Mouse (Mus musculus) heart, embryonic 10.5 days (tissue): ENCODE measurements around the gene Olfr644. TPM values are rescaled to one million over a fixed set of nuclear protein-coding genes. Genes with fewer than 3 reads are reported as not detected.

Experiments
- DNase-seq: peaks from one replicate; pipeline ENCODE4 v3.0.0-alpha.2; 2017; ENCODE audit warnings: low spot score
- H3K27ac ChIP-seq: fragments of 300-500 bp; sonication (generic); 2 replicates; pipeline ENCODE4 v1.5.1; 2016; ENCODE audit warnings: mild to moderate bottlenecking
- H3K27me3 ChIP-seq: fragments of 300-500 bp; sonication (generic); 2 replicates; pipeline ENCODE4 v1.6.1; 2016; ENCODE audit warnings: mild to moderate bottlenecking; ENCODE audit not compliant: poor library complexity, insufficient read depth, severe bottlenecking
- H3K36me3 ChIP-seq: fragments of 300-500 bp; sonication (generic); 2 replicates; pipeline ENCODE4 v1.6.1; 2016; ENCODE audit warnings: mild to moderate bottlenecking, moderate library complexity
- H3K4me1 ChIP-seq: fragments of 300-500 bp; sonication (generic); 2 replicates; pipeline ENCODE4 v1.6.1; 2016; ENCODE audit warnings: mild to moderate bottlenecking
- H3K4me3 ChIP-seq: fragments of 300-500 bp; sonication (generic); 2 replicates; pipeline ENCODE4 v1.5.1; 2016; ENCODE audit warnings: mild to moderate bottlenecking, moderate library complexity
- H3K9me3 ChIP-seq: fragments of 300-500 bp; sonication (generic); 2 replicates; pipeline ENCODE4 v1.6.1; 2016; ENCODE audit warnings: mild to moderate bottlenecking, moderate library complexity
- WGBS: fragments of 180-500 bp; shearing (Covaris S2); methylation state at CpG from one replicate; pipeline ENCODE4 v1.1.7; 2016; 5-methylcytosine and 5-hydroxymethylcytosine counted together
- polyA plus RNA-seq: library from polyadenylated mRNA; unstranded; fragments of >200 nt; fragmentation: Nextera tagmentation; extraction: Ambion mirVana; gene quantifications from 2 replicates; pipeline ENCODE4 v1.2.1, GENCODE M21; 2016

Olfr644 gene
- not detected in 2 replicates for polyA plus RNA-seq

GRCm38 (mm10) chr7:104071769-104072168 is at the start of gene Olfr644:
Gene Olfr644, minus strand, starts transcription at chr7:104071869.
- Histone ChIP-seq H3K4me3 (no peak within 1 kb of the TSS), H3K27ac (no peak within 1 kb of the TSS), H3K36me3 (no peaks in the 10 kb centered on the region), H3K9me3 (no peaks in the 10 kb centered on the region), H3K27me3 (no peaks in the 10 kb centered on the region), H3K4me1 (no peaks in the 10 kb centered on the region)
- 70% methylated on average over 2 of the region's 2 CpGs for WGBS
- no peak for DNase-seq

- Histone ChIP-seq H3K4me1 (no peaks in the 10 kb centered on the region), H3K36me3 (no peaks in the 10 kb centered on the region), H3K27ac (no peak within 1 kb of the TSS), H3K27me3 (no peaks in the 10 kb centered on the region), H3K4me3 (no peak within 1 kb of the TSS), H3K9me3 (no peaks in the 10 kb centered on the region)
- DNase-seq: no peak
Measured at GRCm38 (mm10) chr7:104104757-104104972, 33.0 kb upstream of the Olfr644 start, which contains the start of gene Olfr646. Gene Olfr646, plus strand, starts transcription at chr7:104104873.

GRCm38 (mm10) chr7:104103913-104104756 is 32.5 kb upstream of the Olfr644 start:
- H3K27me3 ChIP-seq: no peaks in the 10 kb centered on the region
- no peak overlapping the region for H3K4me3 ChIP-seq
- H3K27ac ChIP-seq: no peak overlapping the region
- no peak for DNase-seq
- no peaks in the 10 kb centered on the region for H3K9me3 ChIP-seq
- no peaks in the 10 kb centered on the region for H3K4me1 ChIP-seq
- no peaks in the 10 kb centered on the region for H3K36me3 ChIP-seq
- WGBS: 62% methylated on average over 4 of the region's 4 CpGs

DNA sequence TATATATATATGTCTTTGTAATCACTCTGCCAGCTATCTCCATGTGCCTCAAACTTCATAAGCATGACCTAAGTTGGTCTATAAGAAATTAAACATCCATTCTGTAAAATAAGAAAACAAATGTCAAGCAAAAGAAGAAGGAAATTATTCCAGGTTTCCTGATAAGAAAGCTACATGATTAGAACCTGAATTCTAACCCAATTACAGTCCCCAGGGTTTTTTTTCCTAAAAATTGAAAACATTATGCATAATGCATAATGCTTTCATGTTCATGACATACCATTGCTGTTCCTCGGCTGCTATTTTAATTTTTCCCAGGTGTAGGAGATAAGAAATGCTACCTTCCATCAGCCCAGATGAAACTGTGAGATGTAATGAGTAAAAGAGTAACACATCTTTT is 13.7 kb upstream of the Olfr644 start, which contains the start of gene Olfr645:
Gene Olfr645 (minus strand): TSS at position 101 of the 400 bp plus-strand sequence.
- no peaks in the 10 kb centered on the region for H3K27me3 ChIP-seq
- DNase-seq: no peak
- WGBS: 60% methylated on average over 1 of the region's 1 CpGs

GRCm38 (mm10) chr7:104061345-104061744 is 10.3 kb downstream of the Olfr644 start, which contains the start of gene 4930516K23Rik:
Gene 4930516K23Rik, minus strand, starts transcription at chr7:104061445.
- H3K4me3 ChIP-seq: no peak within 1 kb of the TSS
- H3K9me3 ChIP-seq: no peaks in the 10 kb centered on the region
- 47% methylated on average over 2 of the region's 2 CpGs for WGBS
- no peaks in the 10 kb centered on the region for H3K4me1 ChIP-seq
- H3K36me3 ChIP-seq: no peaks in the 10 kb centered on the region
- no peak for DNase-seq
- H3K27me3 ChIP-seq: no peaks in the 10 kb centered on the region
- no peak within 1 kb of the TSS for H3K27ac ChIP-seq

More for the DNA sequence above, 13.7 kb upstream of the Olfr644 start, which contains the start of gene Olfr645:
- no peak within 1 kb of the TSS for H3K27ac ChIP-seq
- H3K9me3 ChIP-seq: no peaks in the 10 kb centered on the region
- no peak within 1 kb of the TSS for H3K4me3 ChIP-seq
- H3K36me3 ChIP-seq: no peaks in the 10 kb centered on the region
- no peaks in the 10 kb centered on the region for H3K4me1 ChIP-seq

DNA sequence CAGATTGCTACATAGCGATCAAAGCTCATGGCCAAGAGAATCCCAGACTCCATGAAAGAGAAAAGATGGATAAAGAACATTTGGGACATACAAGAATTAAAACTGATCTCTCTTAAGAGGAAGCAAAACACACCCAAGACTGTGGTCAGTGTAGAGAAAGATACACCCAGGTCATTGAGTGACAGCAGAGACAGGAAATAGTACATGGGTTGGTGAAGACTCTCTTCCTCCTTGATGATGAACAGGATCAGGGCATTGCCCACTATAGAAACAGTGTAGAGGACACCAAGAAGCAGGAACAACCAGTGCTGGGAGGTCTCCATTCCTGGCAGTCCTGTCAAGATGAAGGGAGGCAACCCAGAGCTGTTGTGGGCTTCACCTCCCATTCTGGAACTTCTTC is 12.5 kb downstream of the Olfr644 start:
- Histone ChIP-seq H3K9me3 (no peaks in the 10 kb centered on the region), H3K36me3 (no peaks in the 10 kb centered on the region), H3K4me1 (no peaks in the 10 kb centered on the region), H3K27ac (no peak overlapping the region), H3K4me3 (no peak overlapping the region), H3K27me3 (no peaks in the 10 kb centered on the region)
- DNase-seq: no peak
- WGBS: 87% methylated on average over 1 of the region's 1 CpGs

DNA sequence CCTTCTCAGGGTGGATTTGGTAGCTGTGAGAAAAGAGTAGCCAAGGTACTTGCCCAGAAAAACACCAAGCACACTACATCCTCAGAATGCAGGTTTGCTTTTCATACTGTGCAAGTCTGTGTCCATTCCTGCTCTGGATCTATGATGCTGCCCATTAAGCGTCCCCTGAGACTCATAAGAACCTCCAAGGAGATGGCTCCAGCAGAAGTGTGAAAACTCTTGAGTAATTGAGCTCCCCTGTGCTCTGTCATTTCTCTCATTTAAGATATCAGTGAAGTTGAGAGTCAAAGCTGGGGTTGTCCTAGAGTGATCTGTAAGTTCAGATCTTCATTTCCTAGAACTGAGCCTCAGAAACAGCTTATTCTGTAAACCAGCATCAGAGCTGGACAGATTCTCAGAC is 19.1 kb downstream of the Olfr644 start, which contains the start of gene Olfr642:
Gene Olfr642 (minus strand): TSS at position 101 of the 400 bp plus-strand sequence.
- no peaks in the 10 kb centered on the region for H3K36me3 ChIP-seq
- no peaks in the 10 kb centered on the region for H3K4me1 ChIP-seq
- no peak within 1 kb of the TSS for H3K4me3 ChIP-seq
- WGBS: 60% methylated on average over 1 of the region's 1 CpGs
- DNase-seq: no peak
- no peak within 1 kb of the TSS for H3K27ac ChIP-seq
- H3K27me3 ChIP-seq: no peaks in the 10 kb centered on the region
- no peaks in the 10 kb centered on the region for H3K9me3 ChIP-seq

DNA sequence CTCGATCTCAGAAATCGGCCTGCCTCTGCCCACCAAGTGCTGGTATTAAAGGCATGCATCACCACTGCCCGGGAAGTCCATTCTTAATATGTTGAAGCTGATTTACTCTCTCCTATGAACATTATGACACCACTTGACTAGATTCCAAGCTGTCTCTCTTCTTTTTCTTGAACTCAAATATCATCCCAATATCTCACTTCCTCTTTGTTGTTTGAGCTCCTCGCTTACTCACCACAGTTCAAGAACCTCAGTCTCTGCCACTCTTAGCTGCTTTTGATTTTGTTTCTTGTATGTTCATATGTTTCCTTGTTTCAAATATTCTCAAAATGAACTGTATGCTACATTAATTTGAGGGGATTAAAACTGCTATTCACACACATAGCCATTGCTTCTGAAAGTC is 20.9 kb downstream of the Olfr644 start:
- DNase-seq: no peak
- Histone ChIP-seq H3K27me3 (no peaks in the 10 kb centered on the region), H3K27ac (no peak overlapping the region), H3K4me3 (no peak overlapping the region), H3K9me3 (no peaks in the 10 kb centered on the region), H3K36me3 (no peaks in the 10 kb centered on the region), H3K4me1 (no peaks in the 10 kb centered on the region)
- WGBS: 79% methylated on average over 4 of the region's 4 CpGs

- H3K4me1 ChIP-seq: no peaks in the 10 kb centered on the region
- 62% methylated on average over 1 of the region's 1 CpGs for WGBS
- H3K9me3 ChIP-seq: no peaks in the 10 kb centered on the region
- no peak within 1 kb of the TSS for H3K4me3 ChIP-seq
- H3K36me3 ChIP-seq: no peaks in the 10 kb centered on the region
- H3K27ac ChIP-seq: no peak within 1 kb of the TSS
- no peak for DNase-seq
- H3K27me3 ChIP-seq: no peaks in the 10 kb centered on the region
Measured at GRCm38 (mm10) chr7:104035145-104035544, 36.5 kb downstream of the Olfr644 start, which contains the start of gene Olfr641. Gene Olfr641, plus strand, starts transcription at chr7:104035445.

DNA sequence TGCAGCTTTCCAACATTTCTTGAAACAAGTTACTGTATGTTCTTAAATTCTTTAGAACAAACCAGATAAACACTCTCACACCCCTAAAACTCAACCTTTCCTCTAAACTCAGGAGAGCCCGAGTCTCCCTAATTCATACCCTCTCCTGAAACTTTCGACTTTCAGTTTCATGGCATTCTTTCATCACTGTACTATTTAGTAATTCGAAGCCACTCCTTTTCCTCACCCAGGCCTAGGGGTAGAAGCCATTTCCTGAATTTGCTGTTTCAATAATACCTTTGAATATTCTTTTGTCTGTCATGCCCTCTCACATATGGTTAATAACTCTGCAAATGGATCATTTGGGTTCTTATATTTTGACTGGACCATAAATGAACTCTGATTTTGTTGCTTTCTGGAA is 44.7 kb downstream of the Olfr644 start:
- Histone ChIP-seq H3K27me3 (no peaks in the 10 kb centered on the region), H3K36me3 (no peaks in the 10 kb centered on the region), H3K27ac (no peak overlapping the region), H3K9me3 (no peaks in the 10 kb centered on the region), H3K4me1 (no peaks in the 10 kb centered on the region), H3K4me3 (no peak overlapping the region)
- WGBS: 71% methylated on average over 3 of the region's 3 CpGs
- DNase-seq: no peak

DNA sequence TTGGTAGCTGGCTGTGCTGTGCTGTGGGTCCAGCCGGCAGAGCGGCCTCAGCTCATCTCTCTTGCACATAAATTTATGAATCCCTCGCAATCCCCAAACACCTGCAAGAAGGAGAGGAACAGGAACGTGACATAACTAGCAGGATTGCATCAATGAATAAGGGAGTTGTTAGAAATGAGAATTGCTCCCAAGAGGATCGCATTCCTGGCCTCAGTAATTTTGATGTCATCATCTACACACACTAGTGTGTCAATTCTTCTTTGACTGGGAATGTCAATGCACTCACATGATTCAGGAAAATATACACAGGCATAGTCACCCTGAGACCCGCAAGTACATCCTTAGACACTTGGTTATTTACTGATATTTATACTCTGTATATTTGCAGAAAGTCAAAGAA is 46.2 kb downstream of the Olfr644 start, which contains the start of gene Olfr640:
Gene Olfr640 (minus strand): TSS at position 101 of the 400 bp plus-strand sequence.
- no peaks in the 10 kb centered on the region for H3K36me3 ChIP-seq
- no peak within 1 kb of the TSS for H3K4me3 ChIP-seq
- no peaks in the 10 kb centered on the region for H3K9me3 ChIP-seq
- 69% methylated on average over 6 of the region's 6 CpGs for WGBS
- H3K4me1 ChIP-seq: no peaks in the 10 kb centered on the region
- DNase-seq: no peak
- H3K27ac ChIP-seq: no peak within 1 kb of the TSS
- H3K27me3 ChIP-seq: no peaks in the 10 kb centered on the region

GRCm38 (mm10) chr7:104021651-104022050 is 50.0 kb downstream of the Olfr644 start:
- no peak overlapping the region for H3K4me3 ChIP-seq
- 80% methylated on average over 6 of the region's 6 CpGs for WGBS
- no peaks in the 10 kb centered on the region for H3K9me3 ChIP-seq
- no peaks in the 10 kb centered on the region for H3K27me3 ChIP-seq
- no peaks in the 10 kb centered on the region for H3K4me1 ChIP-seq
- H3K36me3 ChIP-seq: no peaks in the 10 kb centered on the region
- no peak overlapping the region for H3K27ac ChIP-seq
- DNase-seq: no peak

DNA sequence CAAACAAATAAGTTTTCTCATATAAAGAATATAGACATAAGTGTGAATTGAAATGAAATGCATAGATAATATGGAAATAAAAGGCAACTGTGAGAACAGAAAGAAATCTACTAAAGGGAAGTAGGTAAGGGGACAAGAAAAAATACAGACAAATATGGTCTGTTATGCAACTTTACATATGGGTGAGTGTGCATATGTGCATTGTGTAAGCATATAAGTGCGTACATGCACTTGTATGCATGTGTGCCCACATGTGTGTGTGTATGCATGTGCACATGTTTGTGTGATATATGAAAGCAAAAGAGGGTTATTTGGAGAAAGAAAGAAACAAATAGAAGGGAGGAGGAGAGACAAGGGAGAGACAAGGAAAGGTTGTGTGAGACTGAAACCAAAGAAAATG is 52.7 kb downstream of the Olfr644 start:
- no peaks in the 10 kb centered on the region for H3K36me3 ChIP-seq
- no peaks in the 10 kb centered on the region for H3K27me3 ChIP-seq
- H3K9me3 ChIP-seq: no peaks in the 10 kb centered on the region
- 79% methylated on average over 1 of the region's 1 CpGs for WGBS
- H3K4me1 ChIP-seq: no peaks in the 10 kb centered on the region
- no peak overlapping the region for H3K27ac ChIP-seq
- no peak overlapping the region for H3K4me3 ChIP-seq
- DNase-seq: no peak
